Mouse (Mus musculus): ENCODE results near the gene Olfr1145. TPM values are rescaled to one million over a fixed set of nuclear protein-coding genes. Genes with fewer than 3 reads are reported as not detected.

The Olfr1145 gene
- polyA plus RNA-seq (2012; rRNA removed), result not detected in 2 replicates

DNA sequence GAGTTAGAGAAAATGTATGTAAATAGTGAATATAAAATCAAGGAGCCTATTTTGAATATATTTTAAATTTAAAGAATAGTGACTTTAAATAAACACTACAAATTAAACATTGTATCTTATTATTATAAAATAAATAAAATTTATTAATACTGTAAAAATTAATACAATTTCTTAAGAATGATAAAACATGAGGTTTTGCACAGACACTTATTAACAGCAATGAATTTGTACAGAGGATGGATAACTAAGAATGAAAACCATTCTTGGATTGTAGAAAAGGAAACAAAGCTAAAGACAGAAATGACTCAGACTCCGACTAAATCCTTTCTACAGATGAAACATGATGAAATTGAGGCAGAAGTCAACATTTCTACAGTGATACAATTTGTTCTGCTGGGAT lies at the start of gene Olfr1145:
TSS of gene Olfr1145 (plus strand) at position 301 of the 400 bp plus-strand sequence.

DNA sequence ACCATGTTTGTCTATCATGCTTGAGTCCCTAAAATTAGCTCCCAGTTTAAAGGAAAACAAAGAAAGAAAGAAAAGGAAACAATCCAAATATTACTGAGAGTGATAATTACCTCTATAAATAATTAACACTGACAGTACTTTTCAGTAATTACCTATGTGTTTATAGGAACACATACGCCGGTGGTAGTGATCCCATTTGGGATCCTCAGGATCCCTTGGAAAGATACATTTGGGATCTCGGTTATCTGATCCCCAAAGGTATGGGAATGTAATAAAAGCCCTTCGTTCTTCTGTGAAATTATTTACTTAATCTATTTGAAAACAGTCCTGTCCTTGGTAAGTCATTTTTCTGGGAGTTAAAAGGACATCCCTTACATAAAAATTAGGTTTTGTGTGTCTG lies 30.4 kb upstream of the Olfr1145 start, which contains the start of gene Olfr152:
TSS of gene Olfr152 (plus strand) at position 301 of the 400 bp plus-strand sequence.

DNA sequence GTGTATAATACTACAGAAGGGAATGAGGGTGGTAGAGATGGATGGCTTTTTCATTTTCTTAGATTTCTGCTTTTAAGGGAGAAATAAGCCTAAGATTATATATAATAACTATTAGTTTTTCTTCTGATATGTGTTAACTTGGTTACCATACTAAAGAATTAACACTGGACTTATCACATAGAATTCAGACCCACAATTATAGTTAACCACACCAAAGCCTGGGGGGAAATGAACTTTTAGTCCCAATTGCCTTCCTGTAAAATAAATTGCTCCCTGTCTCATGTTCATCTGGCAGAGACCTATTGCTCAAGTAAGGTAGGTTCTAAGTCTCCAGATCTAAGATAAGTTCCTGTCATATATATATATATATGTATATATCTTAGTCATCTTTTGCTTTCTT lies 9.3 kb upstream of the Olfr1145 start, which contains the start of gene Olfr1143:
TSS of gene Olfr1143 (plus strand) at position 301 of the 400 bp plus-strand sequence.

DNA sequence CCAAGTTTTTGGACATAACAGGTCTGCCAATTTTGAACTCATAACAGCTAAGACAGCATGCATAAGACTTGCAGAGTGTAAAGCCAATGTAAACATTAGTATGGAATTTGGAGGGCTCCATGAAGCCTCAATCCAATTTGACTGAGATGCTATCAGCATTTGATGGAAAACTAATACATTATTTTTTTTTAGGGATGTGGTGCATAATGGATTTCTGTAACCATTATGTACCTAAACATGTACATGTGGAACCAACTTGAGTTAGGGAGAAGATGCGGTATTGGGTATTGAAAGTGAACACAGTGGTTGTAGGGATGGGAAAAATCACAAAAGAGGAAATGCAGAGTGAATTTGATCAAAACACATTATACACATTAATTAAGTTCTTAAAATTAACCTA lies 20.6 kb downstream of the Olfr1145 start, which contains the start of gene Olfr1148:
TSS of gene Olfr1148 (plus strand) at position 301 of the 400 bp plus-strand sequence.

DNA sequence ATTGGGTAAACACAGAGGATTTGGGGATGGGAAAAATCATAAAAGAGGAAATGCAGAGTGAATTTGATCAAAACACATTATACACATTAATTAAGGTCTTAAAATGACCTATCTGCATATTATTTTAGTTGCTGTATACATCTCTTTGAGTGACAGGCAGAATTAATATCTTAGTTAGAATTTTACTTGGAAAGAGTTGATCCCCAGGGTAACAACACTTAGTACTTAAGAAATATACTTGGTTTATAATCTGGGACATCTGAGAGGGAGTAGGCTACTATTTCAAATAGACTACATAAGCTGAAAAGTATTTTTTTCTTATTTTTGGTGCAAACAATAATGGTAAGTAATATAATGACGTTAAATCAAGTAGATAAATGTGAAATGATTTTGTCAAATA lies 34.1 kb downstream of the Olfr1145 start, which contains the start of gene Olfr1150-ps1:
TSS of gene Olfr1150-ps1 (plus strand) at position 301 of the 400 bp plus-strand sequence.

DNA sequence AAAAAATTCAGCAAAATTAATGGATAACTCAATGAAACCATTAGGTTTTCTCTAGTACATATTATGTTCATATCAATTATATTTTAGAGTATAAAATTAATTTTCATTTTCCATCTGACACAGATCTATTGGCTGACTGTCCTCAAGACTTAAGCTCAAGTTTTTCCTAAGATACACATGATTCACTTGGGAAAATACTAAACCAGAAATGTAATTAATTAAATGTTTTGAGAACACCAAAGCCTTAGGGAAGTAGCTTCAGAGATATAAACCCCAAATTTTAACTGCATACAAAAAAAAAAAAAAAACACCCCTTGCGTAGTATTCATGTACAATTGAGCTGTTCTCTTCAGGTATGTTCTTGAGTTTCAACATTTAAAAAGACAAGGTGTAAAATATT lies 45.9 kb downstream of the Olfr1145 start, which contains the start of gene Olfr1151:
TSS of gene Olfr1151 (plus strand) at position 301 of the 400 bp plus-strand sequence.

Other genes starting within 250 kb of the Olfr1145 start
- not detected in 2 replicates for gene Olfr1129, start 235.9 kb upstream of the Olfr1145 start, polyA plus RNA-seq (2012; rRNA removed)
- not detected in 2 replicates for gene Olfr1130, start 203.6 kb upstream of the Olfr1145 start, polyA plus RNA-seq (2012; rRNA removed)
- not detected in 2 replicates for gene Olfr1131, start 182.7 kb upstream of the Olfr1145 start, polyA plus RNA-seq (2012; rRNA removed)
- gene Olfr1132, start 172.3 kb upstream of the Olfr1145 start, polyA plus RNA-seq (2012; rRNA removed), result not detected in 2 replicates
- not detected in 2 replicates for gene Olfr1133, start 162.4 kb upstream of the Olfr1145 start, polyA plus RNA-seq (2012; rRNA removed)
- not detected in 2 replicates for gene Olfr1134, start 151.4 kb upstream of the Olfr1145 start, polyA plus RNA-seq (2012; rRNA removed)
- gene Olfr1135, start 136.2 kb upstream of the Olfr1145 start, polyA plus RNA-seq (2012; rRNA removed), result not detected in 2 replicates
- not detected in 2 replicates for gene Olfr1136, start 115.9 kb upstream of the Olfr1145 start, polyA plus RNA-seq (2012; rRNA removed)
- gene Olfr1137, start 96.6 kb upstream of the Olfr1145 start, polyA plus RNA-seq (2012; rRNA removed), result not detected in 2 replicates
- gene Olfr1138, start 69.8 kb upstream of the Olfr1145 start, polyA plus RNA-seq (2012; rRNA removed), result not detected in 2 replicates
- gene Olfr1140, start 66.1 kb upstream of the Olfr1145 start, polyA plus RNA-seq (2012; rRNA removed), result not detected in 2 replicates
- not detected in 2 replicates for gene Olfr1141, start 55.8 kb upstream of the Olfr1145 start, polyA plus RNA-seq (2012; rRNA removed)
- not detected in 2 replicates for gene Olfr152, start 30.3 kb upstream of the Olfr1145 start, polyA plus RNA-seq (2012; rRNA removed)
- not detected in 2 replicates for gene Olfr1143, start 9.2 kb upstream of the Olfr1145 start, polyA plus RNA-seq (2012; rRNA removed)
- gene Olfr1148, start 20.7 kb downstream of the Olfr1145 start, polyA plus RNA-seq (2012; rRNA removed), result not detected in 2 replicates
- gene Olfr1150-ps1, start 34.2 kb downstream of the Olfr1145 start, polyA plus RNA-seq (2012; rRNA removed), result not detected in 2 replicates
- not detected in 2 replicates for gene Olfr1151, start 46.0 kb downstream of the Olfr1145 start, polyA plus RNA-seq (2012; rRNA removed)
- not detected in 2 replicates for gene Olfr1152, start 56.7 kb downstream of the Olfr1145 start, polyA plus RNA-seq (2012; rRNA removed)
- not detected in 2 replicates for gene Olfr1153, start 85.1 kb downstream of the Olfr1145 start, polyA plus RNA-seq (2012; rRNA removed)
- gene Olfr1154, start 95.3 kb downstream of the Olfr1145 start, polyA plus RNA-seq (2012; rRNA removed), result not detected in 2 replicates
- gene Olfr1155, start 135.3 kb downstream of the Olfr1145 start, polyA plus RNA-seq (2012; rRNA removed), result not detected in 2 replicates
- gene Olfr1156, start 143.3 kb downstream of the Olfr1145 start, polyA plus RNA-seq (2012; rRNA removed), result not detected in 2 replicates
- not detected in 2 replicates for gene Olfr1157, start 158.5 kb downstream of the Olfr1145 start, polyA plus RNA-seq (2012; rRNA removed)
- gene Olfr74, start 164.8 kb downstream of the Olfr1145 start, polyA plus RNA-seq (2012; rRNA removed), result not detected in 2 replicates
- gene Olfr1158, start 180.3 kb downstream of the Olfr1145 start, polyA plus RNA-seq (2012; rRNA removed), result not detected in 2 replicates
- not detected in 2 replicates for gene Olfr1160, start 198.4 kb downstream of the Olfr1145 start, polyA plus RNA-seq (2012; rRNA removed)
- gene Olfr1161, start 213.0 kb downstream of the Olfr1145 start, polyA plus RNA-seq (2012; rRNA removed), result not detected in 2 replicates
- not detected in 2 replicates for gene Olfr73, start 227.9 kb downstream of the Olfr1145 start, polyA plus RNA-seq (2012; rRNA removed)
- gene Olfr1162, start 241.3 kb downstream of the Olfr1145 start, polyA plus RNA-seq (2012; rRNA removed), result not detected in 2 replicates